Mouse (Mus musculus) adrenal gland, postnatal 36 days (tissue): ENCODE measurements at regions not wholly inside any gene's neighbourhood (a gene's known extent, or its start where the extent isn't known, plus 50 kb on each side); places are given as distances from the start of the nearest gene placed in this dataset.

ENCODE experiments used
- DNase-seq, 2 experiments: peaks; one replicate each; pipeline ENCODE4 v3.0.0; 2021; ENCODE audit warnings: mixed read lengths in 1 of 2

GRCm38 (mm10) chr13:16669281-16669680 is 657.6 kb downstream of the Inhba start:
- DNase-seq: no peak

- DNase-seq: no peak
These were observed 658.5 kb downstream of the Inhba start for GRCm38 (mm10) chr13:16670047-16670733.

- DNase-seq: no peak
These were observed 659.1 kb downstream of the Inhba start for GRCm38 (mm10) chr13:16670736-16671135.

GRCm38 (mm10) chr13:16676873-16677272 is 665.2 kb downstream of the Inhba start:
- DNase-seq: no peak

- DNase-seq: no peak
These were observed 666.8 kb downstream of the Inhba start for GRCm38 (mm10) chr13:16678246-16679024.

- no peak for DNase-seq
These were observed 682.5 kb downstream of the Inhba start for GRCm38 (mm10) chr13:16694201-16694600.

- DNase-seq: no peak
These were observed 689.3 kb downstream of the Inhba start for GRCm38 (mm10) chr13:16700934-16701333.

- DNase-seq: no peak
These were observed 690.5 kb downstream of the Inhba start for GRCm38 (mm10) chr13:16702138-16702537.

- DNase-seq: no peak
These were observed 693.8 kb downstream of the Inhba start for GRCm38 (mm10) chr13:16705217-16706104.

- DNase-seq: no peak
These were observed 694.4 kb downstream of the Inhba start for GRCm38 (mm10) chr13:16706105-16706442.

- DNase-seq: peak in 1 of 2 experiments; percentile 10
These were observed 703.8 kb downstream of the Inhba start for GRCm38 (mm10) chr13:16715296-16715960.

GRCm38 (mm10) chr13:16716340-16716739 is 704.7 kb downstream of the Inhba start:
- DNase-seq: no peak

- no peak for DNase-seq
These were observed 705.4 kb downstream of the Inhba start for GRCm38 (mm10) chr13:16716796-16717749.

GRCm38 (mm10) chr13:16720090-16720489 is 708.4 kb downstream of the Inhba start:
- DNase-seq: no peak

GRCm38 (mm10) chr13:16725350-16725749 is 713.7 kb downstream of the Inhba start:
- no peak for DNase-seq

- peak in 1 of 2 experiments; percentile 26 for DNase-seq
These were observed 726.7 kb downstream of the Inhba start for GRCm38 (mm10) chr13:16738313-16738712.

- DNase-seq: no peak
These were observed 727.9 kb downstream of the Inhba start for GRCm38 (mm10) chr13:16739563-16739962.

GRCm38 (mm10) chr13:16744237-16744636 is 732.6 kb downstream of the Inhba start:
- no peak for DNase-seq

GRCm38 (mm10) chr13:16745644-16746043 is 734.0 kb downstream of the Inhba start:
- no peak for DNase-seq

GRCm38 (mm10) chr13:16746451-16746850 is 734.8 kb downstream of the Inhba start:
- DNase-seq: no peak

- no peak for DNase-seq
These were observed 744.6 kb downstream of the Inhba start for GRCm38 (mm10) chr13:16756264-16756663.
